Mouse (Mus musculus) midbrain, embryonic 15.5 days (tissue): ENCODE measurements around the gene Tmc5. TPM values are rescaled to one million over a fixed set of nuclear protein-coding genes. Genes with fewer than 3 reads are reported as not detected.

Experiments
- ATAC-seq: fragments of 200-750 bp; cut with Nextera tagmentation; replicated peaks from 2 replicates; pipeline ENCODE4 v1.8.0; 2017; ENCODE audit warnings: moderate TSS enrichment
- H3K27ac ChIP-seq: fragments of 300-500 bp; sonication (generic); 2 replicates; pipeline ENCODE4 v1.5.1; 2015; ENCODE audit warnings: mild to moderate bottlenecking, inconsistent platforms
- H3K27me3 ChIP-seq: fragments of 300-500 bp; sonication (generic); replicated peaks from 2 replicates; pipeline ENCODE4 v1.6.1; 2015; ENCODE audit warnings: inconsistent platforms
- H3K36me3 ChIP-seq: fragments of 300-500 bp; sonication (generic); replicated peaks from 2 replicates; pipeline ENCODE4 v1.6.1; 2015; ENCODE audit warnings: inconsistent platforms
- H3K4me1 ChIP-seq: fragments of 300-500 bp; sonication (generic); 2 replicates; pipeline ENCODE4 v1.6.1; 2015; ENCODE audit warnings: inconsistent platforms
- H3K4me2 ChIP-seq: fragments of 300-500 bp; sonication (generic); 2 replicates; pipeline ENCODE4 v1.6.1; 2015; ENCODE audit warnings: inconsistent platforms, mild to moderate bottlenecking, moderate library complexity
- H3K4me3 ChIP-seq: fragments of 300-500 bp; sonication (generic); 2 replicates; pipeline ENCODE4 v1.5.1; 2015; ENCODE audit warnings: mild to moderate bottlenecking, inconsistent platforms
- H3K9ac ChIP-seq: fragments of 300-500 bp; sonication (generic); 2 replicates; pipeline ENCODE4 v1.6.1; 2015; ENCODE audit warnings: mild to moderate bottlenecking, inconsistent platforms
- H3K9me3 ChIP-seq: fragments of 300-500 bp; sonication (generic); 2 replicates; pipeline ENCODE4 v1.6.1; 2016; ENCODE audit warnings: inconsistent platforms
- WGBS: fragments of 180-500 bp; shearing (Covaris S2); methylation state at CpG from one replicate; pipeline ENCODE4 v1.1.7; 2015; ENCODE audit warnings: mixed read lengths; 5-methylcytosine and 5-hydroxymethylcytosine counted together
- polyA plus RNA-seq: library from polyadenylated mRNA; unstranded; fragments of >200 nt; fragmentation: Nextera tagmentation; extraction: Ambion mirVana; gene quantifications from 2 replicates; pipeline ENCODE4 v1.2.1, GENCODE M21; 2015

The Tmc5 gene
- polyA plus RNA-seq, result 0.15 and 0.19 TPM in 2 replicates

DNA sequence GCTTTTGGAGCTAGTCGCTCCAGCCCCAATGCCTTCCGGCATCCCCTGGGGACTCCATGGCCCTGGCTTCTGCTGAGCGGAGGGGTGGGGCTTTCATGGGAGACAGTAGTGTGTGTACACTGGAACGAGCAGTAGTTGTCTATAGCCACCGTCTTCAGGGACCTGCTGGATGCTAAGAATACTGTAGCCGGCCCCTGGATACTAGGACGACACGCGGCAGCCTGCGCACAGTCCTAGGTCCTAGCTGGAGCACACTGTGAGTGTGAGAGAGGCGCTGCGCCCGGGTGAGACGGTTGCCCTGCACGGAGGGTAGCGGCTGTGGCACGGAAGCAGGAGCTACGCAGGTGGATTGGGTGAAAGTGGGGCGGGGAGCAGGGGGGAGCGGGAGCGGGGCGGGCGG, at the start of gene Tmc5:
Gene Tmc5 (plus strand): TSS at position 97 of the 400 bp plus-strand sequence.
- peak within 1 kb of the TSS; percentile 54 for H3K4me2 ChIP-seq
- 4% methylated on average over 23 of the region's 23 CpGs for WGBS
- ATAC-seq, result no peak; the same call in 1 of the 2 replicates
- no peak within 1 kb of the TSS for H3K27ac ChIP-seq
- peaks cover 15% of the 10 kb centered on the region for H3K27me3 ChIP-seq
- peak within 1 kb of the TSS; percentile 34; the same call in 1 of the 2 replicates for H3K9ac ChIP-seq
- H3K36me3 ChIP-seq, result no peaks in the 10 kb centered on the region
- H3K4me1 ChIP-seq, result peaks cover 38% of the 10 kb centered on the region
- peak within 1 kb of the TSS; percentile 33 for H3K4me3 ChIP-seq
- no peaks in the 10 kb centered on the region for H3K9me3 ChIP-seq

DNA sequence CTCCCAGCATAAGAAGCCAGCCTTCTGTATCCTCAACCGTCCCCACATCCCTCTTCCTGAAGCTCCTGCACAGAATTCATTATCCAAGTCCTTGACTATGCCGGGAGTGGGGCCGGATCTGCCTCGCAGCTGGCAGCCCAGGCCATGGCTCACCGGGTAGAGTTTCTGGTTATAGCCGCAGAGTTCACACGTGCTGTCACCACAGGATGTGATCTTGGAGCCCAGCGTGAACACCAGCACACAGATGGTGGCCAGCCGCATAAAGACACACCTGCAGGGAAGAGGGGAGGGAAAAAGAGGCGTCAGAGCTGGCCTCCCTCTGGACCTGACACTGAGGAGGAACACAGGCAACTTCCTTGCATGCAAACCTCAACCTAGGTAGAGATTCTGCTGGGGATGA, 49.6 kb upstream of the Tmc5 start:
- 83% methylated on average over 10 of the region's 10 CpGs for WGBS
- 0 out of 2 replicates have a peak, but pooled peaks cover 4% of the 10 kb centered on the region for H3K9me3 ChIP-seq
- no peaks in the 10 kb centered on the region for H3K4me1 ChIP-seq
- ATAC-seq, result no peak
- H3K36me3 ChIP-seq, result peaks cover 12% of the 10 kb centered on the region
- no peaks in the 10 kb centered on the region for H3K27me3 ChIP-seq
- H3K4me2 ChIP-seq, result no peak overlapping the region
- no peak overlapping the region for H3K9ac ChIP-seq
- H3K4me3 ChIP-seq, result no peak overlapping the region
- H3K27ac ChIP-seq, result no peak overlapping the region

DNA sequence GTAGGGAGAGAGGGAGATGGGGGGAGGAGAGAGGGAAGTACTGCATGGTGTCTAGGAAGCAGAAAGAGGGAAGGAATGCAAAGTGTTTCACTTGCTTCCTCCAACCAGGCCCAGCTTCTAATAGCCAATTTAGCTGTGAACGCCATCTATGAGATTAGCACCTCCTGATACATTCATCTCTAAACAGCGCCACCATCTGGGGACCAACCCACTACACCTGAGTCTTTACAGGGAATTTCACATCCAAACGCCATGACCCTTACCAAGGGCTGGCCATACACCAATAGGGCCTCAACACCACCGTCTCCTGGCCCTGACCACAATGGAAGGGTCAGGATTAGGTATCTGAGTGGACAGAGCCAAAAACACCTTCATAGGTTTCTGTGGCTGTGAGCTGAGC, 43.2 kb upstream of the Tmc5 start:
- no peak overlapping the region for H3K27ac ChIP-seq
- ATAC-seq, result no peak
- H3K36me3 ChIP-seq, result peaks cover 20% of the 10 kb centered on the region
- no peak overlapping the region for H3K4me3 ChIP-seq
- no peak overlapping the region for H3K9ac ChIP-seq
- no peaks in the 10 kb centered on the region for H3K27me3 ChIP-seq
- H3K4me1 ChIP-seq, result no peaks in the 10 kb centered on the region
- 0 out of 2 replicates have a peak, but pooled peaks cover 5% of the 10 kb centered on the region for H3K9me3 ChIP-seq
- whole genome bisulfite sequencing, result 65% methylated on average over 4 of the region's 4 CpGs
- H3K4me2 ChIP-seq, result no peak overlapping the region

DNA sequence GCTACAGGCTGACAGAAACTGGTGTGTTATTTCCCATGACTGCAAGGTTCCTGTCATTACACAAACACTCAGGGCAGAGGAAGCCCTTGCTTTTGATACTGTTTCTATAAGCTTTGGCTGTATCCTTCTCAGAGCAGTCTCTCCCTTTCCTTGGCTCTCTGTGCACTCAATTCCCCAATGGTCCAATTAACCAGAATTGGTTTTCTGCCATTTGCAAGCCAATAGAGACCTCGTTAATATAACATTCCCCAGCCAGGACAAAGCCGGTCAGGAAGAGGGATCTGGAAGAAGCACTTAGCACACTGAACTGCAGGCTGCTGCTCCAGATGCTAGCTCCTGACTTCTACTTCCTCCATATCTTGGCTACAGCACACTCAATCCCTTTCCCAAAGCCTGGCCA, 42.8 kb upstream of the Tmc5 start:
- H3K4me3 ChIP-seq, result no peak overlapping the region
- no peak for ATAC-seq
- no peak overlapping the region for H3K27ac ChIP-seq
- no peaks in the 10 kb centered on the region for H3K27me3 ChIP-seq
- H3K4me1 ChIP-seq, result no peaks in the 10 kb centered on the region
- 55% methylated on average over 2 of the region's 2 CpGs for WGBS
- H3K4me2 ChIP-seq, result no peak overlapping the region
- H3K9me3 ChIP-seq, result 0 out of 2 replicates have a peak, but pooled peaks cover 5% of the 10 kb centered on the region
- peaks cover 20% of the 10 kb centered on the region for H3K36me3 ChIP-seq
- no peak overlapping the region for H3K9ac ChIP-seq

DNA sequence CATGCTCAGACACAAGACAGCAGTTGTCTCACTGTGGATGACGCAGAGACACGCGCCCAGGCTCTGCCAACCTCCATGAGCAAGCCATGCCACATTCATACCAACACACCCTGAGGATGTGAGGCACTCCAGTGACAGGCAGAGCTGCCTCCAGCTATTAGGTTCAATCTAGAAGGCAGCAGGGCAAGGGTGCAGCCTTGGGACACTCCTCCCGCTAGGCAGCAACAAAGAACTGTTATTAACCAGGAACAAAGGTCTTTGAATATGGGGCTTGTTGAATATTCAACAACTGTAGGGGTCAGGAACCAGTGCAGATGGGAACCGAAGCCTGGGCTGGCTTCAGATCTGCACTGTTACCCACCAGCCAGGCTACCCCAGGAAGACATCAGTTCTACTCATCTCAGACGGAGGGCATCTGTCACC, 28.0 kb upstream of the Tmc5 start:
- Histone ChIP-seq H3K36me3 (no peaks in the 10 kb centered on the region), H3K9ac (no peak overlapping the region), H3K27me3 (no peaks in the 10 kb centered on the region), H3K4me3 (no peak overlapping the region), H3K9me3 (no peaks in the 10 kb centered on the region), H3K4me1 (no peaks in the 10 kb centered on the region; the same call in 1 of the 2 replicates), H3K4me2 (no peak overlapping the region), H3K27ac (no peak overlapping the region)
- no peak for ATAC-seq
- WGBS, result 52% methylated on average over 6 of the region's 6 CpGs

DNA sequence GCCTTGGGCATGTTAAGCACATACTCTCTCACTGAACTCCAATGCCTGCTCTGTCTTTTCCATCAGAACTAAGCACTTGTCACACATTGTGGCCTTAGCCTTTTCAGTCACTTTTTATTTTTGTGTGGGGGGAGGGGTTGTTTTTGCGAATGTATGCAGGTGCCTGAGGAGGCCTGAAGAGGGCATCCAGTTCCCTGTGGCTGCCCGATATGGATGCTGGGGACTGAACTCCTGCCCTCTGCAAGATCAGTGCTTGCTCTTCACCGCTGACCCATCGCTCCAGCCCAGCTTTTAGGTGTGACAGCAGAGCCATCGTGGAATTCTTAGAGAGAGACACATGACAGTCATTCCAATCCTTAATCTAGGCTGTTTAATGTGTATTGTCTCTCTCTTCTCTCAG, 25.7 kb upstream of the Tmc5 start:
- no peak overlapping the region for H3K4me3 ChIP-seq
- H3K9ac ChIP-seq, result no peak overlapping the region
- no peak overlapping the region for H3K4me2 ChIP-seq
- H3K4me1 ChIP-seq, result no peaks in the 10 kb centered on the region; the same call in 1 of the 2 replicates
- 49% methylated on average over 5 of the region's 5 CpGs for WGBS
- H3K27me3 ChIP-seq, result no peaks in the 10 kb centered on the region
- no peak for ATAC-seq
- no peak overlapping the region for H3K27ac ChIP-seq
- no peaks in the 10 kb centered on the region for H3K9me3 ChIP-seq
- H3K36me3 ChIP-seq, result no peaks in the 10 kb centered on the region

DNA sequence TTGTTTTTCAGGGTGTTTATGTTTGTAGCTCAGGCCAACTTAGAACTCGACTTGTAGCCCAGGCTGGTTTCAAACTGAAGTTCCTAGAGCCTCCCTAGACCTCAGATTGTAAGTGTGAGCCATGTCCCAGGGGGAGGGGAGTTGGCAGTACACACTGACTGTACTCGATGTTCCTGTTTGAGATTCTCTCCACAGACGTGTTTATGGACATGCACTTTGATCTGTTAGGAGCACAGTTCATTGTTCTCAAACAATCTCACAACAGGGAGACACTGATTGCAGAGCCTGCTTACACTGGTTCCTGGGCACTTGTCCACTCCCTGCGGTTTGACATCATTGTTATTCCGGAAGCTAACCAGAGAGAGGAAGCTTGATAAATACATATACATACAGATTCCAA, 25.1 kb upstream of the Tmc5 start:
- H3K4me2 ChIP-seq, result no peak overlapping the region
- H3K4me3 ChIP-seq, result no peak overlapping the region
- no peak overlapping the region for H3K9ac ChIP-seq
- no peak overlapping the region for H3K27ac ChIP-seq
- H3K36me3 ChIP-seq, result no peaks in the 10 kb centered on the region
- no peaks in the 10 kb centered on the region for H3K9me3 ChIP-seq
- no peaks in the 10 kb centered on the region for H3K27me3 ChIP-seq
- no peak for ATAC-seq
- 52% methylated on average over 5 of the region's 5 CpGs for WGBS
- H3K4me1 ChIP-seq, result no peaks in the 10 kb centered on the region; the same call in 1 of the 2 replicates

DNA sequence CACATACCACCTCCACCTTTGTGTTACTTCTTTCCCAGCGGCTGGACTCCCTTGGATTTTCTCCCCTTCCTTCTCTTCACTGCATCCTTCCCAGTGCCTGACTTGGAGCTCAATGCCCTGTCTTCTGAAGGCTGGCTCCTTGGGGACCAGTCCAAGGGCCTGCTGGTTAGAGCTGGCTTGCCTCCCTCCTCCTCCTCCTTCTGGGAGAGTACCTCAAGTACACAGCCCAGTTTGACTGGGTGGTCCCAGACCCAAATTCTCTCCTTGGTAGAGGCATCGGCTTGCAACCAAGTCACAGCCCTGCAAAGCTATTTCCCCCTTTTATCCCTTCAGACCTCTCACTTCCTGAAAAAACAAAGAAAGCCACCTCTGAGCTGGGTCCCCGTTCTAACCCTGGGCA, 18.8 kb upstream of the Tmc5 start:
- ATAC-seq, result no peak
- no peaks in the 10 kb centered on the region for H3K4me1 ChIP-seq
- H3K27ac ChIP-seq, result no peak overlapping the region
- no peaks in the 10 kb centered on the region for H3K9me3 ChIP-seq
- H3K27me3 ChIP-seq, result no peaks in the 10 kb centered on the region
- H3K4me3 ChIP-seq, result no peak overlapping the region
- no peaks in the 10 kb centered on the region for H3K36me3 ChIP-seq
- H3K4me2 ChIP-seq, result no peak overlapping the region
- WGBS, result 73% methylated on average over 3 of the region's 3 CpGs
- H3K9ac ChIP-seq, result no peak overlapping the region

DNA sequence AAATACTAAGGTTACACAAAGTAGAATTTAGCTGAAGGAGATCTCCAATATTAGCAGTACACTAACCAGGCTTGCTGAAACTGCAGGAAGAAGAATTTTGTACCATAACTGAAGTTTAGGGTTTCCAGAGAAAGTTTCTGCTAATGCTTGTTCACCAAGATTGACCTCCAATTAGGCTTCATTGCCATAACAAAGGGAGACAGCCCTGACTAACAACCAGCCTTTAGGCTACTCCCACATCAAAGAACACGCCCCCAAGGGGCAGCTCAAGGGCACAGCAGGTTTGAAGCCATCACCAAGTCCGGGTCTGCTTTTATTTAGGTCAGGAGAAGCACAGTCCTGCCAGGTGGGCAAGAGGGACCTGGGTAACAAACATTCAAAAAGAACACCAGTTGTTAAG, 17.2 kb upstream of the Tmc5 start:
- H3K4me2 ChIP-seq, result no peak overlapping the region
- 72% methylated on average over 2 of the region's 2 CpGs for WGBS
- H3K9me3 ChIP-seq, result no peaks in the 10 kb centered on the region
- H3K4me1 ChIP-seq, result peaks cover 8% of the 10 kb centered on the region
- H3K9ac ChIP-seq, result no peak overlapping the region
- no peak overlapping the region for H3K27ac ChIP-seq
- no peaks in the 10 kb centered on the region for H3K27me3 ChIP-seq
- H3K36me3 ChIP-seq, result no peaks in the 10 kb centered on the region
- ATAC-seq, result no peak
- no peak overlapping the region for H3K4me3 ChIP-seq

DNA sequence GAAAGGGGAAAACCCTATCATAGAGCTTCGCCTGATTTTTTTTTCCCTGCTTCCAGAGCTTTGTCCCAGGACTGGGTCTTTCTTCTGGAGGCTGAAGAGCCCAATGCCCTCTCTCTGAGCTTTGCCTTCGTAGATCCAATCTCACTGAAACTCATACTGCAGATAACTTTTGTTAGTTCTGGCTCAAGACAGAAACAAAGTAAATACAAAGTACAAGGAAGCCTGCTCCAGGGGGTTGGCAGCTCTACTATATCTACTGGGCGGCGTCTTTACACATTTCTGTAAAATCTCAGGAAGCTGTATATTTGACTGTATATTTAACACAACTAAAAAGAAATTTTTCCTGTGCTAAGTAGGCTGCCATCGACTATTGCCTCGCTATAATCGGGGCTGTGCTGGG, 13.3 kb upstream of the Tmc5 start:
- 22% methylated on average over 7 of the region's 7 CpGs for WGBS
- Histone ChIP-seq H3K27ac (no peak overlapping the region), H3K36me3 (no peaks in the 10 kb centered on the region), H3K4me2 (peak overlapping the region; percentile 91), H3K4me1 (peaks cover 8% of the 10 kb centered on the region), H3K4me3 (peak overlapping the region; percentile 75), H3K27me3 (no peaks in the 10 kb centered on the region), H3K9ac (peak overlapping the region; percentile 83), H3K9me3 (no peaks in the 10 kb centered on the region)
- ATAC-seq, result no peak; the same call in 1 of the 2 replicates

DNA sequence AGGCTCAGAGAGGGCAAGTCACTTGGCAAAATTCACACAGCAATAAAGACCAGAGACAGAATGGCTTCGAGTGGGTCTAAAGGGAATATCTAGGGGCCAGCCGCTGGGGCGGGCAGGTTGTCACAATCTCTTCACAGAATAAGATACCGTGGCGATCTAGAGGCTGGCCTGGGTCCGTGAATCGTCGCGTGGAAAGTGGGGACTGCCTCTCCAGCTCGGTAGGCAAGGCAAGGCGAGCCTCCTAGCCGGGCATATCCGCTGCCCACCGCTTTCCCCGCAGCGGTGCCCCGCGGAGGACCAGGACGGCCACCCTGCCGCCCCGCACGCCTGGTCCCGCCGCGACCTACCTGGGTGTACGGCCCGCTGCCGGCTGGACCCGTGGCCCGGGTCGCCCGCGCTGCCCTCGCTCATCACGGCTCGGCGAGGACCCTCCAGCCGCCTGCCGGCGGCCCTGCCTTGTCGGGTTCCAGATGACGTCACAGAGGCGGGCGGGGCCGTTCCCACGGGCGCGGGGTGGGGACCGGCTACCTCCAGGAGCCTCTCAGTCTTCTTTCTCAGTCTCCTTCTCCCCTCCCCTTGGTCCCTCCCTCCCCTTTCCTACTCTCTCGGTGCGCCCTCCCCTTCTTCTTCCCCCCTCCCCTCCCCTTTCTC, 12.7 kb upstream of the Tmc5 start, which contains the start of gene Tmc7:
Gene Tmc7 (minus strand): TSS at position 480 of the 651 bp plus-strand sequence.
- WGBS, result under 1% methylated on average over 50 of the region's 51 CpGs
- H3K4me1 ChIP-seq, result peaks cover 8% of the 10 kb centered on the region
- no peaks in the 10 kb centered on the region for H3K9me3 ChIP-seq
- H3K9ac ChIP-seq, result peak within 1 kb of the TSS; percentile 83
- H3K4me2 ChIP-seq, result peak within 1 kb of the TSS; percentile 91
- H3K27ac ChIP-seq, result peak within 1 kb of the TSS; percentile 58; the same call in 1 of the 2 replicates
- H3K4me3 ChIP-seq, result peak within 1 kb of the TSS; percentile 75
- H3K36me3 ChIP-seq, result no peaks in the 10 kb centered on the region
- no peaks in the 10 kb centered on the region for H3K27me3 ChIP-seq
- peak; percentile 89 for ATAC-seq

DNA sequence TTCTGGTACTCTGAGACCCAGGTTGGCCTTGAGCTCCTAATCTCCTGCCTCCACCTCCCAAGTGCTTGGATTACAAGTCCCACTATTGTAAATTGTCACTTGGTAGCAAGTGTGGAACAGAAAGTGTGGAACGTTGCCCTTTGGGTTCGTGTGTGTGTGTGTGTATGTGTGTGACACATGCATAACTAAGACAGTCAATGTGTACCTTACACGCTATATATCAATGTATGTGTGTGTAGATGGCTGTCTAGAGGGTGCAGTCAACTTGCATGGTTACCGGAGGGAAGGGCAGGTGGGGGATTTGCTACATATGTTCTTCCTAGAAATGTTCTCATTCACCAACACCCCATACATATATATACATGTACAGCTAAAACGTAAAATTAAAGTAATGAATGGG, 12.2 kb upstream of the Tmc5 start:
- Histone ChIP-seq H3K36me3 (no peaks in the 10 kb centered on the region), H3K4me1 (peaks cover 8% of the 10 kb centered on the region), H3K27me3 (no peaks in the 10 kb centered on the region), H3K4me3 (peak overlapping the region; percentile 75), H3K27ac (no peak overlapping the region), H3K9me3 (no peaks in the 10 kb centered on the region), H3K9ac (no peak overlapping the region), H3K4me2 (peak overlapping the region; percentile 91)
- ATAC-seq, result peak; percentile 46; the same call in 1 of the 2 replicates
- WGBS, result 65% methylated on average over 5 of the region's 5 CpGs

DNA sequence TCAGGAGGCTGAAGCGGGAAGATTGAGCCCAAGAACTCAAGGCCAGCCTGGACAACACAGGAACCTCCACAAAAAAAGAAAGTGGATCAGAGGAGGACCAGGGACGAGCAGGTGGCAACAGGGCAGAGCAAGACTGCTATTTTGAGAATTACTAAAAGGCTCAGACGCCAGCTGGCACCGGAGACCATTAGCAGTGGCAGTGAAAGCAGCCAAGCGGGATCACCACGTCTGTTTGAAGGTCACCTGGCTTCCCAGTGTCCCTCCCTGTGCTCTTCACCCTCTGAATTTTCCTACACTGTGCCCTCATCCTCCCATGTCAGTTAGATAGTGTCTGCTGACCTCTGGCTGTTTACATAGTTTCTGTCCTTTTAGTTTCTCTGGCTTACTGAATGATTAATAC, 11.2 kb upstream of the Tmc5 start:
- Histone ChIP-seq H3K27me3 (no peaks in the 10 kb centered on the region), H3K9ac (no peak overlapping the region), H3K4me1 (peaks cover 8% of the 10 kb centered on the region), H3K4me2 (no peak overlapping the region), H3K27ac (no peak overlapping the region), H3K4me3 (no peak overlapping the region), H3K36me3 (no peaks in the 10 kb centered on the region), H3K9me3 (no peaks in the 10 kb centered on the region)
- 68% methylated on average over 6 of the region's 6 CpGs for WGBS
- no peak for ATAC-seq
